Mouse (Mus musculus): ENCODE measurements at regions not wholly inside any gene's neighbourhood (a gene's known extent, or its start where the extent isn't known, plus 50 kb on each side); places are given as distances from the start of the nearest gene placed in this dataset.

- no peak overlapping the region for H3K9ac ChIP-seq (ENCODE audit: low read depth, low read length)
- no peaks in the 10 kb centered on the region for H3K4me1 ChIP-seq (replicated peaks; ENCODE audit: control insufficient read depth, insufficient read depth, low read length)
- no peak for TF ChIP-seq CTCF (IDR thresholded peaks at IDR 0.05; ENCODE audit: low read depth)
- H3K27ac ChIP-seq (ENCODE audit: low read depth, low read length), result no peak overlapping the region
- 27% methylated on average over 3 of the region's 3 CpGs for WGBS
- H3K27me3 ChIP-seq (replicated peaks; ENCODE audit: control insufficient read depth, insufficient read depth, low read length), result no peaks in the 10 kb centered on the region
- H3K4me2 ChIP-seq (replicated peaks; ENCODE audit: low read depth), result no peak overlapping the region
- ATAC-seq, result no peak
- no peaks in the 10 kb centered on the region for H3K36me3 ChIP-seq (ENCODE audit: control insufficient read depth, insufficient read depth)
- H3K4me3 ChIP-seq (ENCODE audit: low read depth, low read length), result no peak overlapping the region
- no peaks in the 10 kb centered on the region for H3K9me3 ChIP-seq (ENCODE audit: control insufficient read depth)
Observed at GRCm38 (mm10) chr8:6813816-6814215, 1708.7 kb upstream of the Slc10a2 start.

GRCm38 (mm10) chr8:6807116-6807515, 1702.0 kb upstream of the Slc10a2 start:
- no peak overlapping the region for H3K9ac ChIP-seq (ENCODE audit: low read depth, low read length)
- H3K27me3 ChIP-seq (replicated peaks; ENCODE audit: control insufficient read depth, insufficient read depth, low read length), result no peaks in the 10 kb centered on the region
- H3K36me3 ChIP-seq (ENCODE audit: control insufficient read depth, insufficient read depth), result no peaks in the 10 kb centered on the region
- H3K9me3 ChIP-seq (ENCODE audit: control insufficient read depth), result no peaks in the 10 kb centered on the region
- no peaks in the 10 kb centered on the region for H3K4me1 ChIP-seq (replicated peaks; ENCODE audit: control insufficient read depth, insufficient read depth, low read length)
- no peak overlapping the region for H3K4me3 ChIP-seq (ENCODE audit: low read depth, low read length)
- no peak overlapping the region for H3K27ac ChIP-seq (ENCODE audit: low read depth, low read length)
- no peak overlapping the region for H3K4me2 ChIP-seq (replicated peaks; ENCODE audit: low read depth)
- TF ChIP-seq CTCF (IDR thresholded peaks at IDR 0.05; ENCODE audit: low read depth), result no peak
- 62% methylated on average over 2 of the region's 2 CpGs for WGBS
- ATAC-seq, result no peak

GRCm38 (mm10) chr8:6803199-6803598, 1698.0 kb upstream of the Slc10a2 start:
- TF ChIP-seq CTCF (IDR thresholded peaks at IDR 0.05; ENCODE audit: low read depth), result no peak
- no peak overlapping the region for H3K9ac ChIP-seq (ENCODE audit: low read depth, low read length)
- ATAC-seq, result no peak
- no peaks in the 10 kb centered on the region for H3K27me3 ChIP-seq (replicated peaks; ENCODE audit: control insufficient read depth, insufficient read depth, low read length)
- no peak overlapping the region for H3K4me2 ChIP-seq (replicated peaks; ENCODE audit: low read depth)
- 69% methylated on average over 1 of the region's 1 CpGs for WGBS
- H3K36me3 ChIP-seq (ENCODE audit: control insufficient read depth, insufficient read depth), result no peaks in the 10 kb centered on the region
- no peak overlapping the region for H3K4me3 ChIP-seq (ENCODE audit: low read depth, low read length)
- H3K4me1 ChIP-seq (replicated peaks; ENCODE audit: control insufficient read depth, insufficient read depth, low read length), result no peaks in the 10 kb centered on the region
- H3K27ac ChIP-seq (ENCODE audit: low read depth, low read length), result no peak overlapping the region
- no peaks in the 10 kb centered on the region for H3K9me3 ChIP-seq (ENCODE audit: control insufficient read depth)

GRCm38 (mm10) chr8:6801076-6801475, 1695.9 kb upstream of the Slc10a2 start:
- ATAC-seq, result no peak
- H3K9me3 ChIP-seq (ENCODE audit: control insufficient read depth), result no peaks in the 10 kb centered on the region
- no peak overlapping the region for H3K9ac ChIP-seq (ENCODE audit: low read depth, low read length)
- H3K27me3 ChIP-seq (replicated peaks; ENCODE audit: control insufficient read depth, insufficient read depth, low read length), result no peaks in the 10 kb centered on the region
- no peak overlapping the region for H3K4me3 ChIP-seq (ENCODE audit: low read depth, low read length)
- H3K4me1 ChIP-seq (replicated peaks; ENCODE audit: control insufficient read depth, insufficient read depth, low read length), result no peaks in the 10 kb centered on the region
- no peaks in the 10 kb centered on the region for H3K36me3 ChIP-seq (ENCODE audit: control insufficient read depth, insufficient read depth)
- H3K4me2 ChIP-seq (replicated peaks; ENCODE audit: low read depth), result no peak overlapping the region
- TF ChIP-seq CTCF (IDR thresholded peaks at IDR 0.05; ENCODE audit: low read depth), result no peak
- H3K27ac ChIP-seq (ENCODE audit: low read depth, low read length), result no peak overlapping the region

GRCm38 (mm10) chr8:6789096-6789495, 1683.9 kb upstream of the Slc10a2 start:
- TF ChIP-seq CTCF (IDR thresholded peaks at IDR 0.05; ENCODE audit: low read depth), result peak; percentile 41
- H3K4me3 ChIP-seq (ENCODE audit: low read depth, low read length), result no peak overlapping the region
- H3K4me2 ChIP-seq (replicated peaks; ENCODE audit: low read depth), result no peak overlapping the region
- no peaks in the 10 kb centered on the region for H3K36me3 ChIP-seq (ENCODE audit: control insufficient read depth, insufficient read depth)
- no peaks in the 10 kb centered on the region for H3K4me1 ChIP-seq (replicated peaks; ENCODE audit: control insufficient read depth, insufficient read depth, low read length)
- no peaks in the 10 kb centered on the region for H3K9me3 ChIP-seq (ENCODE audit: control insufficient read depth)
- H3K9ac ChIP-seq (ENCODE audit: low read depth, low read length), result no peak overlapping the region
- no peaks in the 10 kb centered on the region for H3K27me3 ChIP-seq (replicated peaks; ENCODE audit: control insufficient read depth, insufficient read depth, low read length)
- 70% methylated on average over 1 of the region's 1 CpGs for whole genome bisulfite sequencing
- ATAC-seq, result no peak
- H3K27ac ChIP-seq (ENCODE audit: low read depth, low read length), result no peak overlapping the region

- Histone ChIP-seq H3K4me1 (replicated peaks; ENCODE audit: control insufficient read depth, insufficient read depth, low read length) (no peaks in the 10 kb centered on the region), H3K27ac (ENCODE audit: low read depth, low read length) (no peak overlapping the region), H3K4me2 (replicated peaks; ENCODE audit: low read depth) (no peak overlapping the region), H3K27me3 (replicated peaks; ENCODE audit: control insufficient read depth, insufficient read depth, low read length) (no peaks in the 10 kb centered on the region), H3K9me3 (ENCODE audit: control insufficient read depth) (no peaks in the 10 kb centered on the region), H3K4me3 (ENCODE audit: low read depth, low read length) (no peak overlapping the region), H3K9ac (ENCODE audit: low read depth, low read length) (no peak overlapping the region), H3K36me3 (ENCODE audit: control insufficient read depth, insufficient read depth) (no peaks in the 10 kb centered on the region)
- no peak for ATAC-seq
- TF ChIP-seq CTCF (IDR thresholded peaks at IDR 0.05; ENCODE audit: low read depth), result no peak
Observed at GRCm38 (mm10) chr8:6780983-6781382, 1675.8 kb upstream of the Slc10a2 start.

GRCm38 (mm10) chr8:6775103-6775502, 1670.0 kb upstream of the Slc10a2 start:
- H3K27ac ChIP-seq (ENCODE audit: low read depth, low read length), result no peak overlapping the region
- no peaks in the 10 kb centered on the region for H3K36me3 ChIP-seq (ENCODE audit: control insufficient read depth, insufficient read depth)
- H3K27me3 ChIP-seq (replicated peaks; ENCODE audit: control insufficient read depth, insufficient read depth, low read length), result no peaks in the 10 kb centered on the region
- TF ChIP-seq CTCF (IDR thresholded peaks at IDR 0.05; ENCODE audit: low read depth), result no peak
- no peak overlapping the region for H3K4me2 ChIP-seq (replicated peaks; ENCODE audit: low read depth)
- H3K9me3 ChIP-seq (ENCODE audit: control insufficient read depth), result no peaks in the 10 kb centered on the region
- H3K9ac ChIP-seq (ENCODE audit: low read depth, low read length), result no peak overlapping the region
- no peak overlapping the region for H3K4me3 ChIP-seq (ENCODE audit: low read depth, low read length)
- no peak for ATAC-seq
- H3K4me1 ChIP-seq (replicated peaks; ENCODE audit: control insufficient read depth, insufficient read depth, low read length), result no peaks in the 10 kb centered on the region
- 82% methylated on average over 3 of the region's 3 CpGs for WGBS

All from intestine, postnatal 0 days (tissue).